Mouse (Mus musculus) testis, adult 2 months (tissue): ENCODE measurements around the gene Ppp1r1c. TPM values are rescaled to one million over a fixed set of nuclear protein-coding genes. Genes with fewer than 3 reads are reported as not detected.

Experiments
- H3K27ac ChIP-seq: fragments of 200-500 bp; 2 replicates; pipeline ENCODE4 v1.5.1; 2012; ENCODE audit warnings: low read depth, low read length; ENCODE audit not compliant: control insufficient read depth, insufficient read depth
- H3K27me3 ChIP-seq: fragments of 200-500 bp; 2 replicates; pipeline ENCODE4 v1.6.1; 2012; ENCODE audit warnings: mild to moderate bottlenecking, low read length, moderate library complexity; ENCODE audit not compliant: control insufficient read depth, insufficient read depth
- H3K36me3 ChIP-seq: fragments of 200-500 bp; 2 replicates; pipeline ENCODE4 v1.6.1; 2012; ENCODE audit warnings: mild to moderate bottlenecking, low read length; ENCODE audit not compliant: control insufficient read depth, insufficient read depth
- H3K4me1 ChIP-seq: fragments of 200-500 bp; 2 replicates; pipeline ENCODE4 v1.6.1; 2012; ENCODE audit warnings: low read length; ENCODE audit not compliant: control insufficient read depth, insufficient read depth
- H3K4me3 ChIP-seq: fragments of 200-500 bp; 2 replicates; pipeline ENCODE4 v1.5.1; 2012; ENCODE audit warnings: low read depth, mild to moderate bottlenecking, low read length, moderate library complexity, mixed read lengths; ENCODE audit not compliant: control insufficient read depth
- CTCF ChIP-seq: fragments of 200-500 bp; IDR thresholded peaks from 2 replicates; pipeline ENCODE4 v1.5.1; 2012; ENCODE audit warnings: low read depth, mild to moderate bottlenecking, inconsistent platforms, low read length, moderate library complexity; ENCODE audit not compliant: control insufficient read depth, insufficient read depth, insufficient replicate concordance
- POLR2A ChIP-seq: fragments of 200-500 bp; IDR thresholded peaks from 2 replicates; pipeline ENCODE4 v1.6.1; 2012; ENCODE audit warnings: low read depth, mild to moderate bottlenecking, inconsistent platforms, low read length, moderate library complexity; ENCODE audit not compliant: control insufficient read depth
- polyA plus RNA-seq: library from polyadenylated mRNA; depleted of rRNA; stranded (reverse); fragments of >200 nt; gene quantifications from 2 replicates; pipeline ENCODE4 v1.2.3, GENCODE M21; 2012

The Ppp1r1c gene
- polyA plus RNA-seq, 1 experiment = 11.9 TPM

DNA sequence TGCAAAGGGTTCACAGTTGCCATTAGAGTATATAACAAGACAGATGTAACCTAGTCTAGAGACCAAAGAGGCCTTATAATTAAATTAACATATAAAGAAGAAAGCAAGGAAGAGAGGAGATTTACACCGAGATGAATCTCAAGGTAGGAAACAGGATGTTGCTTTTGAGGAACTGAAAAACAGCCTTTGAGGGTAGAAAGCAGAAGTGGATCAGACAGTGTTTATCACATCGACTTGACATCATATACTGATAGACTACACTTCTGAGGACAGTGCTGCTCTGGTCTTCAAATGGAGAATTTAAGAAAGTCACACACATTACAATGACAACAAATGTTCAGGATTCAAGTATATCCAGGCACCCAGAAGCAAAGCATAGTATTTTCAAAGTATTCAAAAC, 34.4 kb downstream of the Ppp1r1c start:
- H3K4me1 ChIP-seq = no peaks in the 10 kb centered on the region
- no peaks in the 10 kb centered on the region for H3K36me3 ChIP-seq
- H3K4me3 ChIP-seq = no peak overlapping the region
- TF ChIP-seq POLR2A = no peak
- no peak for TF ChIP-seq CTCF
- no peaks in the 10 kb centered on the region for H3K27me3 ChIP-seq
- no peak overlapping the region for H3K27ac ChIP-seq

DNA sequence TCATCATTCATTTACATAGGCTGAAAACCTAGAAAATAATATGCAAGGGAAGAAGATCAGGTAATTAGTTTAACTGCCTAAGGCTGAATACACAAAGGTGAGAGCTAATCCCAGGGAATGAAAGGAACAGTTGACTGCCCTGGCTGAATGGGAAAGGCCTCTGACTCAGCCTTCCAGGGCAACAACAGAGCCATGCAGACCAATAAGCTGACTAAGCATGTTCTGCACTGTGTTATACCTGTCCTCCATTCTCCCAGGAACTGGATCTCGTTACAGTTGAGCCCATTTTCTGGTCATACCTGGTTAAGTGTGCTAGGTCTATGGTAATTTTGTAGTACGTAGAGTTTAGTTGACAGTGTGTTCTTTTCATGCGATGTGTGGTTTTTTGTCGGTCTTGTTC, 36.6 kb downstream of the Ppp1r1c start:
- Histone ChIP-seq H3K4me3 (no peak overlapping the region), H3K4me1 (no peaks in the 10 kb centered on the region), H3K27ac (no peak overlapping the region), H3K27me3 (no peaks in the 10 kb centered on the region), H3K36me3 (no peaks in the 10 kb centered on the region)
- TF ChIP-seq POLR2A (no peak), CTCF (no peak)

DNA sequence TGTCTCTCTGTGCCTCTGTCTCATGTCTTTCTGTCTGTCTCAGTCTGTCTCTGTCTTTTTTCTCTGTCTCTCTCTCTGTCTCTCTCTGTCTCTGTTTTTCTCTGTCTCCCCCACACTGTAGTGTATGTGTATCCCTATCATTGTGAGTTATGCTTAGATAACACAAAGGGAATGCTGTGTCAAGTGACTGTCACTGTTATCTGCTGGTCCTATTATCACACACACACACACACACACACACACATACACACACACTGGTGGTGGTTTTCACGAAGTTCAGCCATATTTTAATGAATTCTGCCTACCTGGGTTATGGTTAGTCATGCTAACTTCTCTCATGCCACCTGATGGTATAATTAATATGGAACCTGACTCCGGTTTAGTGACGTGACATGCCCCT, 44.1 kb downstream of the Ppp1r1c start:
- Histone ChIP-seq H3K27me3 (no peaks in the 10 kb centered on the region), H3K27ac (no peak overlapping the region), H3K4me1 (no peaks in the 10 kb centered on the region), H3K4me3 (no peak overlapping the region), H3K36me3 (no peaks in the 10 kb centered on the region)
- TF ChIP-seq POLR2A (no peak), CTCF (no peak)

DNA sequence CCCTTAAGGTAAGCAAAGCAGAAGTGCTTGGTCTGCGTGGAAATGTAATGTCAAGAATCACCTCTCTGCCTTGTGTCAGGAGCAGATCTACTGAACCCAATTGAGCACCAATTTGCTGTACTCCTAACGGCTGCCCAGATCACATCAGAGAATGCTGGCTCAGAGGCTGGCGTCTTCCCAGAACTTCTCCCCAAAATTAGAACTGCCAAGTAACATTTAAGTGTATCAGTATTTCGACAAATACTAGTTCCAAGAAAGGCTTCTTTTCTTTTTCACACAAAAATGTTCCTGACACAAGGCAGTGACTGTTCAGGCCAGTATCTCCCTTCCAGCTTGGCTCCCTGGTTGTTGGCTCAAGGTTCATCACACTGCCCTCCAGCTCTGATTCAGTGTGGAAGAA, 52.4 kb downstream of the Ppp1r1c start:
- H3K27ac ChIP-seq = no peak overlapping the region; the same call in 1 of the 2 replicates
- no peaks in the 10 kb centered on the region for H3K36me3 ChIP-seq
- no peak overlapping the region for H3K4me3 ChIP-seq
- no peaks in the 10 kb centered on the region for H3K4me1 ChIP-seq
- H3K27me3 ChIP-seq = no peaks in the 10 kb centered on the region
- TF ChIP-seq CTCF (no peak), POLR2A (no peak)

DNA sequence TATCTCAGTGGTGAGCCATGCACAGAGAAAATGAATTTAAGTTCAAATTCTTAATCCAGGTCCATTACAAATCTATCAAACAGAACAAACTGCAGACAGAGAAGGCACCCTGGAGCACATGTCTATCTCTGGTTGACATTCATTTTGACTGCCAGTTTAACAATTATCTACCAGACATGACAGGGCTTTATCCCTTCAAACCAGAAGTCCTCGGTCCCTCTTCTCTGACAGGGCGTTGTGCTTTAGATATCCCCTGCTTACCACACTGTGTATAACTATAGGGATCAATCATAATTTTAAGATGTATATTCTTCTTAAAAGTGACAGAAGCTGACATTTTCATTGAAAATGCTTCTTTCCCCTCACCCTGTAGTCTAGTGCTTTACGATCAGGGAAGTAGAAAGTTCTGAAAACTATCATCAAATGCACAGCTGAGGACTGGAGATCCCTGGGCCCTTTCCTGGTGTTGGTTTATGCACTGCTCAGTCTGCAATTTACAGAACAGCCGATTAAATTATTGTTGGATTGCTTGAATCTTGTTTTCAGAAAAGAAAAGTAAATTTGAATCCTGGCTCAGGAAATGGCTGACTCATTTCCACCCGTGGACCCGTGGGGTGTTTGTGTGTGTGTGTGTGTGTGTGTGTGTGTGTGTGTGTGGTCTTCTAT, 55.3 kb downstream of the Ppp1r1c start:
- Histone ChIP-seq H3K4me1 (no peaks in the 10 kb centered on the region), H3K4me3 (no peak overlapping the region), H3K27me3 (no peaks in the 10 kb centered on the region), H3K27ac (no peak overlapping the region), H3K36me3 (no peaks in the 10 kb centered on the region)
- no peak for TF ChIP-seq POLR2A
- TF ChIP-seq CTCF = no peak

DNA sequence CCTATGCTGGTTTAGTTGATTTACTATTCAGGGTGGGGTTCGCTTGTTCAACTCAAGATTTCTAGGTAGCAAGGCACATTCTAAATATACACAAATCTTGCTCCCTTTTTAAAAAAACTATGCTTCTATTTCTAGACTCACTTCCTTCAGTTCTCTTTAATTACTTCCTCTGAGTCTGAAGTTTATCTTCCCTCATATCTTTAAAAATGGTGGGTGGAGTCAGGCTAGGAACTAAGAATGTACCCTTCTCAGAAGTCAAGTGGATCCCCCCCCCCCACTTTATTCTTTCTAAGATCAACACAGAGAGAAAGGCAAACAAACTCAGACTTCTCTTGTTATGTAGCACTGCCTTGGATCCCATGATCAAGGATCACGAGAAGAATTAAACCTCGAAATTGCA, 57.5 kb downstream of the Ppp1r1c start:
- Histone ChIP-seq H3K27me3 (no peaks in the 10 kb centered on the region), H3K4me3 (no peak overlapping the region), H3K36me3 (no peaks in the 10 kb centered on the region), H3K27ac (no peak overlapping the region), H3K4me1 (no peaks in the 10 kb centered on the region)
- TF ChIP-seq POLR2A (no peak), CTCF (no peak)

DNA sequence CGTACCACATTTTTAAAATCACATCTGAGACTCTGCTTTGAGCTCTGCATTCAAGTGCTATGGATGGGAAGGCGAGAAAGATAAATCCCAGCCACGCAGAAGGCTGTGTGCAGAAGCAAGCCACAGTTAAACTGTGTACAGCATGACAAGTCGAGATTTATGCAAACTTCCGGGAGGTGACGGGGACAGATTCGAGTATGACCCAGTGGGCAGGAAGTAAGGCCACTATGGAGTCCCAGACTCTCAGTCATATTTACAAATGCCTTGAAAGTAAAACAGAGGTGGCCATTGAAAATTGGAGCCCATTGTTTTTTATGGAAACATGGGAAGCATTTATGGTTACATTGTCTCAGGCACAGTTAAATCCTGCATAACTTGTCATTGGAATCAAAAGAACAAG, 58.1 kb downstream of the Ppp1r1c start:
- TF ChIP-seq POLR2A = no peak
- TF ChIP-seq CTCF = no peak
- no peaks in the 10 kb centered on the region for H3K36me3 ChIP-seq
- H3K4me3 ChIP-seq = no peak overlapping the region
- no peaks in the 10 kb centered on the region for H3K4me1 ChIP-seq
- no peaks in the 10 kb centered on the region for H3K27me3 ChIP-seq
- no peak overlapping the region for H3K27ac ChIP-seq

DNA sequence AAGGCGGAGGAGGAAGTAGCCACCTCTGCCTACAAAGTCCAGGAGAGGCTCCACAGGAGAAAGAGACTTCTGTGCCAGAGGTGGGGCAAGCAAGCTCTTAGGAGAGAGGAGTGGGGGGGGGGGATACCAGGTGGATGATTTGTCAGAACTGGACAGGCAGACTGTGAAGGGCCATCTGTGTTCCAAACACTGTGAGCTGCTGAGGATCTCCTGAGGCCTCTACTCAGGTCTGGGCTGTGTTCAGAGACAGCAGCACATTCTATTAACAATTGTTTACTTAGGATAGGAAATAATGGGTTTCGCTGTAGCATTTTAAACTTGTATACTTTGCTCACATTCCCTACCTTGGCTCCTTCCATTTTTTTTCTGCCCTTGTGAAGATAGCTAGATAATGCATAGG, 61.0 kb downstream of the Ppp1r1c start:
- no peak overlapping the region for H3K4me3 ChIP-seq
- H3K27me3 ChIP-seq = no peaks in the 10 kb centered on the region
- TF ChIP-seq CTCF (no peak), POLR2A (no peak)
- no peaks in the 10 kb centered on the region for H3K36me3 ChIP-seq
- H3K27ac ChIP-seq = no peak overlapping the region
- no peaks in the 10 kb centered on the region for H3K4me1 ChIP-seq

DNA sequence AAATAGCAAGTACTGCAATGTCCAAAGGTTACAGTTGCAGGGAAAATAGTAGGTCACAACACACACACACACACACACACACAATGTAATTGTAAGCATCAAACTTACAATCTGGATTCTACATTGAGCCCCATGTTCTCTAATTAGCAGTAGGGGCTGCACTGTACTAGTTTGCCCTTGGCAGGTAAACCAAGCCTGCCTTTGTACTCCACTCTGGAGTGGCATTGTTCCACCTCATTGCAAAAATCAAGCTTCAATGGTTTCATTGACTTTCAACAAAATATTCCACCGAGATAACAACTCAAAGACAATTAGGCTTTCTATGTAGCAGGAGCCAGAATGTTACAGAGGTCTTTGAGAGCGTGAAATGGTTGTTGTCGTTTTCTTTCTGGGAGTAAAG, 62.7 kb downstream of the Ppp1r1c start:
- H3K36me3 ChIP-seq = no peaks in the 10 kb centered on the region

More for the DNA sequence above, 62.7 kb downstream of the Ppp1r1c start:
- Histone ChIP-seq H3K27me3 (no peaks in the 10 kb centered on the region), H3K27ac (no peak overlapping the region), H3K4me1 (no peaks in the 10 kb centered on the region), H3K4me3 (no peak overlapping the region)
- no peak for TF ChIP-seq CTCF
- no peak for TF ChIP-seq POLR2A
